In the genomic region with DNA sequence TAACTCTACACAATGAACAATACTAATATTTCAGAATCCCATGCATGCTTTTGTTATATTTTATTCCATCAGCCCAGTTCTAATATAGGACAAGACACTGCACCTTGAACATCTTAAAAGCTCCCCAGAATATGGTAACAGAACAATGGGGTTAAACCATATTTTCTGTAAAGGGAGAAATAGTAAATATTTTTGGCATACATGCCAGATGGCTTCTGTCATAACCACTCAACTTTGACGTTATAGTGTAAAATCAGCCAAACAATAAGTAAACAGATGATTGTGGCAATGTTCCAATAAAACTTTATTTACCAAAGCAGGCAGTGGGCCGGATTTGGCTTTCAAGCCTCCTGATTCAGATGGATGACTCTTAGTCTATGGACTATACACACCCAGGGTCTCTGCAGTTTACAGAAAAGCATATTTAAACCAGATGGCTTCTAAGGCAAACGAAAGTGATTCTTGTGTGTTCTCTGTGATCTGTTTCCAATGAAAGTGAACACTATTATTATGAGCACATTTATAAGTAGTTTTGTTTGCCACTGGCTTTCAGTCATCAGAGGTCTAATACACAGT, we compare ENCODE assay signal across 16 mouse cellular contexts.
"Had no signal": no experiment of that assay in that cellular context is flagged by ENCODE, and none has a peak within 500 bp of the region (broad histone marks: within the 10 kb centered on the region; RNA-seq: fewer than 3 reads in every experiment).

No protein-coding gene starts in this region.

- H3K4me3 ChIP-seq: layer of hippocampus, adult 2 months; limb, embryonic 13.5 days; liver, embryonic 13.5 days; midbrain, embryonic 10.5 days; myocyte; neural tube, embryonic 15.5 days had no signal

- H3K27me3 ChIP-seq: limb, embryonic 13.5 days; liver, embryonic 13.5 days; neural tube, embryonic 15.5 days had no signal

- H3K9ac ChIP-seq: limb, embryonic 13.5 days; liver, embryonic 13.5 days; liver, postnatal 0 days; neural tube, embryonic 15.5 days had no signal

- ATAC-seq: inflammation-experienced regulatory T-cells, adult 6 months; liver, postnatal 0 days had no signal

- DNase-seq: kidney, adult 18-20 months; kidney, postnatal 10 days; kidney, postnatal 4 days; liver, embryonic 13.5 days; liver, postnatal 0 days; midbrain, embryonic 14.5 days; right cerebral cortex, adult 18-20 months; right cerebral cortex, postnatal 25 days; thymus, adult 18-20 months; thymus, postnatal 14 days had no signal

- H3K9me3 ChIP-seq: limb, embryonic 13.5 days; liver, embryonic 13.5 days; midbrain, embryonic 10.5 days; neural tube, embryonic 15.5 days had no signal

- H3K36me3 ChIP-seq: limb, embryonic 13.5 days; liver, embryonic 13.5 days; midbrain, embryonic 10.5 days; neural tube, embryonic 15.5 days had no signal

- H3K4me2 ChIP-seq: limb, embryonic 13.5 days; liver, embryonic 13.5 days; neural tube, embryonic 15.5 days had no signal

- H3K4me1 ChIP-seq: limb, embryonic 13.5 days; liver, embryonic 13.5 days; midbrain, embryonic 10.5 days; neural tube, embryonic 15.5 days had no signal

- H3K27ac ChIP-seq: layer of hippocampus, adult 2 months; limb, embryonic 13.5 days; liver, embryonic 13.5 days; midbrain, embryonic 10.5 days; neural tube, embryonic 15.5 days had no signal
